Mouse (Mus musculus) MEL (cell line): ENCODE results near the gene Urod.

ENCODE experiments used
- CTCF ChIP-seq, 3 experiments: IDR thresholded peaks in 2 of 3; conservative IDR thresholded peaks in 1 of 3; 2 replicates each; pipeline ENCODE4 v1.5.1; 2011 to 2012; ENCODE audit warnings: low read length in 3 of 3, low read depth in 2 of 3, mild to moderate bottlenecking in 2 of 3, improper control_type of control experiment in 1 of 3, inconsistent platforms in 1 of 3, mixed read lengths in 1 of 3, moderate library complexity in 1 of 3; ENCODE audit not compliant: control insufficient read depth in 1 of 3, insufficient read depth in 1 of 3, poor library complexity in 1 of 3, severe bottlenecking in 1 of 3
- EP300 ChIP-seq, 2 experiments: IDR thresholded peaks; 2 replicates each; pipeline ENCODE4 v1.6.1; 2011; ENCODE audit warnings: improper control_type of control experiment in 2 of 2, low read length in 2 of 2, low read depth in 1 of 2, mild to moderate bottlenecking in 1 of 2
- GABPA ChIP-seq: IDR thresholded peaks from 2 replicates; pipeline ENCODE4 v1.6.1; 2012; ENCODE audit warnings: low read depth, mild to moderate bottlenecking, inconsistent platforms, low read length, improper control_type of control experiment, moderate library complexity
- KAT2A ChIP-seq: conservative IDR thresholded peaks from 2 replicates; pipeline ENCODE4 v1.6.1; 2012; ENCODE audit warnings: low read depth, low read length, improper control_type of control experiment, inconsistent platforms
- MAFK ChIP-seq: IDR thresholded peaks from 2 replicates; pipeline ENCODE4 v1.6.1; 2011; ENCODE audit warnings: low read depth, mild to moderate bottlenecking, low read length, improper control_type of control experiment, borderline replicate concordance
- MEF2A ChIP-seq: IDR thresholded peaks from 2 replicates; pipeline ENCODE4 v1.6.1; 2014; ENCODE audit warnings: low read depth, mild to moderate bottlenecking, inconsistent platforms, low read length, improper control_type of control experiment; ENCODE audit not compliant: poor library complexity, insufficient replicate concordance, severe bottlenecking; ENCODE audit errors: extremely low read depth
- NELFE ChIP-seq: IDR thresholded peaks from 2 replicates; pipeline ENCODE4 v1.6.1; 2011; ENCODE audit warnings: low read depth, low read length, improper control_type of control experiment
- NRF1 ChIP-seq: IDR thresholded peaks from 2 replicates; pipeline ENCODE4 v1.6.1; 2014; ENCODE audit warnings: low read depth, mild to moderate bottlenecking, inconsistent platforms, low read length, improper control_type of control experiment, moderate library complexity; ENCODE audit not compliant: poor library complexity, insufficient read depth, severe bottlenecking
- POLR2A ChIP-seq, 2 experiments: IDR thresholded peaks; 2 replicates each; pipeline ENCODE4 v1.6.1; 2011 to 2012; ENCODE audit warnings: low read length in 2 of 2, mild to moderate bottlenecking in 2 of 2, control low read depth in 1 of 2, improper control_type of control experiment in 1 of 2, low read depth in 1 of 2, moderate library complexity in 1 of 2; ENCODE audit not compliant: control insufficient read depth in 1 of 2, insufficient read depth in 1 of 2, poor library complexity in 1 of 2
- SIN3A ChIP-seq: IDR thresholded peaks from 2 replicates; pipeline ENCODE4 v1.6.1; 2012; ENCODE audit warnings: low read length, improper control_type of control experiment, inconsistent platforms
- SMC3 ChIP-seq: IDR thresholded peaks from 2 replicates; pipeline ENCODE4 v1.6.1; 2011; ENCODE audit warnings: low read depth, low read length, improper control_type of control experiment
- USF1 ChIP-seq: IDR thresholded peaks from 2 replicates; pipeline ENCODE4 v1.6.1; 2014; ENCODE audit warnings: low read depth, mild to moderate bottlenecking, inconsistent platforms, low read length, improper control_type of control experiment, moderate library complexity
- ZKSCAN1 ChIP-seq: IDR thresholded peaks from 2 replicates; pipeline ENCODE4 v1.6.1; 2012; ENCODE audit warnings: low read depth, mild to moderate bottlenecking, inconsistent platforms, low read length, improper control_type of control experiment, moderate library complexity

- TF ChIP-seq KAT2A (no peak), GABPA (no peak), MAFK (no peak), SMC3 (no peak), CTCF (IDR thresholded peaks at IDR 0.05 in 2 of 3, conservative IDR thresholded peaks at IDR 0.05 in 1 of 3; ENCODE audit: control insufficient read depth in 1 of 3, insufficient read depth in 1 of 3, low read depth in 2 of 3, low read length in 3 of 3, poor library complexity in 1 of 3, severe bottlenecking in 1 of 3) (no peak), ZKSCAN1 (no peak), SIN3A (no peak), POLR2A (IDR thresholded peaks at IDR 0.05; ENCODE audit: control insufficient read depth in 1 of 2, insufficient read depth in 1 of 2, low read depth in 1 of 2, low read length in 2 of 2, poor library complexity in 1 of 2) (no peak), NELFE (no peak), USF1 (no peak), MEF2A (no peak), NRF1 (no peak), EP300 (IDR thresholded peaks at IDR 0.05; ENCODE audit: low read depth in 1 of 2, low read length in 2 of 2) (no peak)
Measured at GRCm38 (mm10) chr4:116999513-117000154, 5.4 kb upstream of the Urod start.
